Mouse (Mus musculus) kidney, postnatal 0 days (tissue): ENCODE measurements around the gene Fbln5. TPM values are rescaled to one million over a fixed set of nuclear protein-coding genes. Genes with fewer than 3 reads are reported as not detected.

ENCODE experiments used
- ATAC-seq: fragments of 200-750 bp; cut with Nextera tagmentation; replicated peaks from 2 replicates; pipeline ENCODE4 v1.8.0; 2017; ENCODE audit warnings: low read depth, moderate number of reproducible peaks, moderate TSS enrichment, moderate library complexity; ENCODE audit not compliant: low FRiP score
- DNase-seq: peaks from one replicate; pipeline ENCODE4 v3.0.0-alpha.2; 2016; ENCODE audit warnings: low spot score
- H3K27ac ChIP-seq: fragments of 300-500 bp; sonication (generic); 2 replicates; pipeline ENCODE4 v1.5.1; 2014; ENCODE audit warnings: mild to moderate bottlenecking
- H3K27me3 ChIP-seq: fragments of 300-500 bp; sonication (generic); 2 replicates; pipeline ENCODE4 v1.6.1; 2014; ENCODE audit warnings: low read length, mixed read lengths; ENCODE audit not compliant: insufficient read depth
- H3K36me3 ChIP-seq: fragments of 300-500 bp; sonication (generic); 2 replicates; pipeline ENCODE4 v1.6.1; 2014; ENCODE audit warnings: low read length, mixed read lengths; ENCODE audit not compliant: insufficient read depth
- H3K4me1 ChIP-seq: fragments of 300-500 bp; sonication (generic); replicated peaks from 2 replicates; pipeline ENCODE4 v1.6.1; 2014; ENCODE audit warnings: antibody characterized with exemption, low read length, mixed read lengths; ENCODE audit not compliant: insufficient read depth
- H3K4me2 ChIP-seq: fragments of 300-500 bp; sonication (generic); 2 replicates; pipeline ENCODE4 v1.6.1; 2014; ENCODE audit warnings: mild to moderate bottlenecking, low read length, moderate library complexity, mixed read lengths
- H3K4me3 ChIP-seq: fragments of 300-500 bp; sonication (generic); replicated peaks from 2 replicates; pipeline ENCODE4 v1.5.1; 2014; ENCODE audit warnings: low read depth, low read length
- H3K9ac ChIP-seq: fragments of 300-500 bp; sonication (generic); 2 replicates; pipeline ENCODE4 v1.6.1; 2014; ENCODE audit warnings: low read depth, low read length
- H3K9me3 ChIP-seq: fragments of 300-500 bp; sonication (generic); replicated peaks from 2 replicates; pipeline ENCODE4 v1.6.1; 2016; ENCODE audit warnings: low read length, inconsistent platforms, mixed read lengths
- CTCF ChIP-seq: IDR thresholded peaks from 2 replicates; pipeline ENCODE4 v1.5.1; 2016; ENCODE audit warnings: antibody characterized with exemption, low read depth, mild to moderate bottlenecking, moderate library complexity
- WGBS: fragments of 180-500 bp; shearing (Covaris S2); extraction: QIAGEN DNeasy Blood & Tissue Kit; methylation state at CpG from one replicate; pipeline ENCODE4 v1.1.7; 2014; 5-methylcytosine and 5-hydroxymethylcytosine counted together
- polyA plus RNA-seq: library from polyadenylated mRNA; unstranded; fragments of >200 nt; fragmentation: Nextera tagmentation; extraction: Ambion mirVana; gene quantifications from 2 replicates; pipeline ENCODE4 v1.2.1, GENCODE M21; 2015

The Fbln5 gene
- polyA plus RNA-seq, 1 experiment from 2014 or later: 162 TPM

GRCm38 (mm10) chr12:101798189-101798922 lies 20.5 kb downstream of the Fbln5 start:
- no peak overlapping the region for H3K4me3 ChIP-seq
- H3K9ac ChIP-seq: no peak overlapping the region
- no peaks in the 10 kb centered on the region for H3K9me3 ChIP-seq
- no peak overlapping the region for H3K27ac ChIP-seq
- peak; percentile 38; the same call in 1 of the 2 replicates for ATAC-seq
- H3K4me2 ChIP-seq: no peak overlapping the region
- no peaks in the 10 kb centered on the region for H3K36me3 ChIP-seq
- no peaks in the 10 kb centered on the region for H3K27me3 ChIP-seq
- peak; percentile 78 for DNase-seq
- H3K4me1 ChIP-seq: no peaks in the 10 kb centered on the region
- WGBS: 37% methylated on average over 7 of the region's 7 CpGs
- TF ChIP-seq CTCF: no peak

DNA sequence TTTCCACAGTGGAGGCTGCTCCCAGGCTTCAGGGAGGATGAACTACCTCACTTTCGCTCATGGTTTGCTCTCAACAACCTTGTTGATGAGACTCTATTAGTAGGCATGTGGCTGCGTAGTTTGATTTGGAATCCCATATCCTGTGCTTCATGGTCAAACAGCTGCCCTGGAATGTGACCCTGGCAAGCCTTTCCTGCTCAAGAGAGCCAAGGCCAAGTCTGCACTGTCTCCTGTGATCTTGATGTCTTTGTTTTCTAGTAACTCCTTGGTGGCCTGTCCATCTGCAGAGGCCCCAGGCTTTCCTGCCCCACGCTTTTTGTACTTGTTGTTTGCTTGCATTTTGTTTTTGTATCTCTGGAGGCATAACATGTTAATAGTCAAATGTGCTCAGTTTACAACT lies 24.4 kb downstream of the Fbln5 start:
- no peak overlapping the region for H3K27ac ChIP-seq
- no peak overlapping the region for H3K9ac ChIP-seq
- DNase-seq (peak; percentile 34), ATAC-seq (no peak)
- H3K36me3 ChIP-seq: no peaks in the 10 kb centered on the region
- H3K4me3 ChIP-seq: no peak overlapping the region
- TF ChIP-seq CTCF: no peak
- no peaks in the 10 kb centered on the region for H3K4me1 ChIP-seq
- no peaks in the 10 kb centered on the region for H3K27me3 ChIP-seq
- WGBS: 63% methylated on average over 3 of the region's 3 CpGs
- no peak overlapping the region for H3K4me2 ChIP-seq
- no peaks in the 10 kb centered on the region for H3K9me3 ChIP-seq

DNA sequence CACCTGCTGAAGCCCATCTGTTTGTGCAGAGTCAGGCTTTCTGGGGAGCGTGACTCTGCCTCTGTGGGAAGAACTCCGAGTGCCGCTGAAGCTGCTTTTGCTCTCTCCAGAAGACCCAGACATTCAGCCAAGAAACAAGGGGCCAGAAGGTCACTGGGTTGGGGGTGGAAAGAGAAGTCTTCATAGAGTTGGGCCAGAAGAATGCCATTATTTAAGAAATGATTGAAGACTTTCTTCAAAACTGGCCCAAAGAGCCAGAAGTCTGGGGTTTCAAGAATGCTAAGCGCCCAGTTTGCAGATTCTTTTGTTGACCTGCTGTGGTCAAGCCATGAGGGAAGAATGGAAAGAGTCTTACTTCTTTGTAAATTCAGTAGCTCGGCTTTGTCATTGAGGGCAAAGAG lies 25.6 kb downstream of the Fbln5 start:
- no peaks in the 10 kb centered on the region for H3K9me3 ChIP-seq
- no peaks in the 10 kb centered on the region for H3K27me3 ChIP-seq
- TF ChIP-seq CTCF: no peak
- no peaks in the 10 kb centered on the region for H3K4me1 ChIP-seq
- 69% methylated on average over 5 of the region's 5 CpGs for WGBS
- H3K9ac ChIP-seq: no peak overlapping the region
- DNase-seq: peak; percentile 62
- no peak overlapping the region for H3K27ac ChIP-seq
- no peaks in the 10 kb centered on the region for H3K36me3 ChIP-seq
- H3K4me2 ChIP-seq: no peak overlapping the region
- H3K4me3 ChIP-seq: no peak overlapping the region
- ATAC-seq: no peak

- Histone ChIP-seq H3K36me3 (no peaks in the 10 kb centered on the region), H3K4me2 (no peak overlapping the region), H3K27ac (no peak overlapping the region), H3K9ac (no peak overlapping the region), H3K4me3 (no peak overlapping the region), H3K27me3 (no peaks in the 10 kb centered on the region), H3K9me3 (no peaks in the 10 kb centered on the region), H3K4me1 (no peaks in the 10 kb centered on the region)
- ATAC-seq: no peak
- WGBS: 93% methylated on average over 4 of the region's 4 CpGs
- TF ChIP-seq CTCF: no peak
- DNase-seq: no peak
Measured at GRCm38 (mm10) chr12:101792684-101793083, 26.2 kb downstream of the Fbln5 start.

GRCm38 (mm10) chr12:101789767-101790166 lies 29.1 kb downstream of the Fbln5 start:
- Histone ChIP-seq H3K4me1 (no peaks in the 10 kb centered on the region), H3K27me3 (no peaks in the 10 kb centered on the region), H3K4me2 (no peak overlapping the region), H3K9me3 (no peaks in the 10 kb centered on the region), H3K4me3 (no peak overlapping the region), H3K9ac (no peak overlapping the region), H3K27ac (no peak overlapping the region), H3K36me3 (no peaks in the 10 kb centered on the region)
- ATAC-seq (no peak), DNase-seq (no peak)
- no peak for TF ChIP-seq CTCF
- WGBS: 89% methylated on average over 3 of the region's 3 CpGs

GRCm38 (mm10) chr12:101789250-101789649 lies 29.6 kb downstream of the Fbln5 start:
- no peaks in the 10 kb centered on the region for H3K4me1 ChIP-seq
- no peak overlapping the region for H3K27ac ChIP-seq
- no peaks in the 10 kb centered on the region for H3K9me3 ChIP-seq
- no peaks in the 10 kb centered on the region for H3K36me3 ChIP-seq
- ATAC-seq (no peak), DNase-seq (no peak)
- no peaks in the 10 kb centered on the region for H3K27me3 ChIP-seq
- H3K4me3 ChIP-seq: no peak overlapping the region
- H3K9ac ChIP-seq: no peak overlapping the region
- no peak overlapping the region for H3K4me2 ChIP-seq
- no peak for TF ChIP-seq CTCF
- WGBS: 75% methylated on average over 3 of the region's 3 CpGs

DNA sequence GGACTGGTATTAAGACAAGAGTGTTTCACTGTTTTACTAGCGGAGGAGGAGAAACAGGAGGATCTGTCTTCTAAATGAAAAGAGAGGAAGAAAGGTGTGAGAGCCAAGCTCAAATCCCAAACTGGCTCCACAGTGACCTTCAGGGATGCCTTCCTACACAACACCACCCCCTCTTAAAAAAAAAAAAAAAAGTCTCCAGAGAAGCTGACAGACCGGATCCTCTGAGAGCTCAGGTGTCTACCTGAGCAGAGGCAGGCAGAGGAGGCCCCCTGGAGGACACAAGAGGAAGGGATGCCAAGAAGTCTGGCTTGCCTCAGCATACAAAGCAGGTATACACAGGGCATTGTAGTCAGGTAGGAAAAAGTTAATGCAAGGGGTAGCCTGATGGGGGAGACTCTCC lies 36.1 kb downstream of the Fbln5 start:
- H3K9me3 ChIP-seq: no peaks in the 10 kb centered on the region
- ATAC-seq (no peak), DNase-seq (no peak)
- H3K4me3 ChIP-seq: no peak overlapping the region
- no peak overlapping the region for H3K27ac ChIP-seq
- no peak overlapping the region for H3K4me2 ChIP-seq
- no peaks in the 10 kb centered on the region for H3K36me3 ChIP-seq
- TF ChIP-seq CTCF: peak; percentile 43; the same call in 1 of the 2 replicates
- H3K27me3 ChIP-seq: no peaks in the 10 kb centered on the region
- no peak overlapping the region for H3K9ac ChIP-seq
- 54% methylated on average over 2 of the region's 2 CpGs for WGBS
- H3K4me1 ChIP-seq: no peaks in the 10 kb centered on the region
